Mouse (Mus musculus) myocyte (in vitro differentiated cells): ENCODE measurements around the gene Fgd1.

Experiments
- E2F4 ChIP-seq: IDR thresholded peaks from one replicate; pipeline ENCODE4 v1.6.1; 2011; ENCODE audit warnings: mild to moderate bottlenecking, control low read depth, moderate library complexity; ENCODE audit not compliant: insufficient read depth
- MAX ChIP-seq: IDR thresholded peaks from one replicate; pipeline ENCODE4 v1.6.1; 2011; ENCODE audit warnings: low read depth, mild to moderate bottlenecking, control low read depth
- MYOD1 ChIP-seq, 3 experiments: IDR thresholded peaks; one replicate each; pipeline ENCODE4 v1.6.1; 2011; ENCODE audit warnings: control low read depth in 2 of 3, low read depth in 2 of 3, mild to moderate bottlenecking in 2 of 3, moderate library complexity in 1 of 3; ENCODE audit not compliant: insufficient read length in 2 of 3, control insufficient read depth in 1 of 3
- MYOG ChIP-seq, 3 experiments: IDR thresholded peaks; one replicate each; pipeline ENCODE4 v1.6.1; 2011; ENCODE audit warnings: control low read depth in 2 of 3, low read depth in 2 of 3, mild to moderate bottlenecking in 2 of 3; ENCODE audit not compliant: insufficient read length in 2 of 3, control insufficient read depth in 1 of 3, insufficient read depth in 1 of 3
- POLR2A ChIP-seq: IDR thresholded peaks from one replicate; pipeline ENCODE4 v1.6.1; 2011; ENCODE audit warnings: low read depth, mild to moderate bottlenecking, control low read depth, moderate library complexity; ENCODE audit not compliant: insufficient read length
- SRF ChIP-seq: IDR thresholded peaks from one replicate; pipeline ENCODE4 v1.6.1; 2011; ENCODE audit warnings: low read depth; ENCODE audit not compliant: control insufficient read depth, insufficient read length
- USF1 ChIP-seq: IDR thresholded peaks from one replicate; pipeline ENCODE4 v1.6.1; 2011; ENCODE audit warnings: low read depth, mild to moderate bottlenecking, control low read depth, moderate library complexity

- no peak for TF ChIP-seq POLR2A
- no peak for TF ChIP-seq USF1
- no peak for TF ChIP-seq MAX
- no peak for TF ChIP-seq SRF
- TF ChIP-seq E2F4 = no peak
- no peak for TF ChIP-seq MYOD1 (IDR thresholded peaks at IDR 0.05; ENCODE audit: control insufficient read depth in 1 of 3, insufficient read length in 2 of 3, low read depth in 2 of 3)
- TF ChIP-seq MYOG (IDR thresholded peaks at IDR 0.05; ENCODE audit: control insufficient read depth in 1 of 3, insufficient read depth in 1 of 3, insufficient read length in 2 of 3, low read depth in 2 of 3) = no peak
These were observed 71.5 kb downstream of the Fgd1 start for GRCm38 (mm10) chrX:151117432-151117831.
